Mouse (Mus musculus): ENCODE measurements at regions not wholly inside any gene's neighbourhood (a gene's known extent, or its start where the extent isn't known, plus 50 kb on each side); places are given as distances from the start of the nearest gene placed in this dataset.

- Histone ChIP-seq H3K4me2 (ENCODE audit: low read length) (no peak overlapping the region), H3K27ac (no peak overlapping the region), H3K4me3 (replicated peaks; ENCODE audit: low read depth, low read length) (no peak overlapping the region), H3K27me3 (ENCODE audit: insufficient read depth, low read length) (no peaks in the 10 kb centered on the region), H3K9ac (ENCODE audit: low read depth, low read length) (no peak overlapping the region), H3K36me3 (ENCODE audit: insufficient read depth, low read length) (no peaks in the 10 kb centered on the region), H3K4me1 (replicated peaks; ENCODE audit: insufficient read depth, low read length) (no peaks in the 10 kb centered on the region), H3K9me3 (replicated peaks; ENCODE audit: low read length) (no peaks in the 10 kb centered on the region)
- no peak for DNase-seq (ENCODE audit: low spot score)
- no peak for TF ChIP-seq CTCF (IDR thresholded peaks at IDR 0.05; ENCODE audit: low read depth)
- 65% methylated on average over 3 of the region's 3 CpGs for WGBS
- no peak for ATAC-seq (replicated peaks; ENCODE audit: low FRiP score, low read depth)
Observed at GRCm38 (mm10) chr12:36974432-36975094, 133.8 kb upstream of the Meox2 start.

- H3K4me2 ChIP-seq (ENCODE audit: low read length), result no peak overlapping the region
- no peak overlapping the region for H3K4me3 ChIP-seq (replicated peaks; ENCODE audit: low read depth, low read length)
- H3K27me3 ChIP-seq (ENCODE audit: insufficient read depth, low read length), result no peaks in the 10 kb centered on the region
- H3K36me3 ChIP-seq (ENCODE audit: insufficient read depth, low read length), result no peaks in the 10 kb centered on the region
- no peaks in the 10 kb centered on the region for H3K4me1 ChIP-seq (replicated peaks; ENCODE audit: insufficient read depth, low read length)
- no peak for TF ChIP-seq CTCF (IDR thresholded peaks at IDR 0.05; ENCODE audit: low read depth)
- WGBS, result 54% methylated on average over 3 of the region's 3 CpGs
- no peak for ATAC-seq (replicated peaks; ENCODE audit: low FRiP score, low read depth)
- H3K9ac ChIP-seq (ENCODE audit: low read depth, low read length), result no peak overlapping the region
- H3K9me3 ChIP-seq (replicated peaks; ENCODE audit: low read length), result no peaks in the 10 kb centered on the region
- DNase-seq (ENCODE audit: low spot score), result no peak
- H3K27ac ChIP-seq, result no peak overlapping the region
Observed at GRCm38 (mm10) chr12:36977141-36977540, 131.2 kb upstream of the Meox2 start.

GRCm38 (mm10) chr12:36991135-36991534, 117.2 kb upstream of the Meox2 start:
- WGBS, result 47% methylated on average over 4 of the region's 4 CpGs
- H3K4me2 ChIP-seq (ENCODE audit: low read length), result no peak overlapping the region
- no peak for TF ChIP-seq CTCF (IDR thresholded peaks at IDR 0.05; ENCODE audit: low read depth)
- no peak overlapping the region for H3K27ac ChIP-seq
- no peaks in the 10 kb centered on the region for H3K9me3 ChIP-seq (replicated peaks; ENCODE audit: low read length)
- H3K27me3 ChIP-seq (ENCODE audit: insufficient read depth, low read length), result no peaks in the 10 kb centered on the region
- no peaks in the 10 kb centered on the region for H3K36me3 ChIP-seq (ENCODE audit: insufficient read depth, low read length)
- H3K9ac ChIP-seq (ENCODE audit: low read depth, low read length), result no peak overlapping the region
- no peaks in the 10 kb centered on the region for H3K4me1 ChIP-seq (replicated peaks; ENCODE audit: insufficient read depth, low read length)
- no peak overlapping the region for H3K4me3 ChIP-seq (replicated peaks; ENCODE audit: low read depth, low read length)
- ATAC-seq (replicated peaks; ENCODE audit: low FRiP score, low read depth) (no peak), DNase-seq (ENCODE audit: low spot score) (peak; percentile 46)

GRCm38 (mm10) chr12:36991970-36992369, 116.4 kb upstream of the Meox2 start:
- Histone ChIP-seq H3K4me2 (ENCODE audit: low read length) (no peak overlapping the region), H3K4me1 (replicated peaks; ENCODE audit: insufficient read depth, low read length) (no peaks in the 10 kb centered on the region), H3K9me3 (replicated peaks; ENCODE audit: low read length) (no peaks in the 10 kb centered on the region), H3K36me3 (ENCODE audit: insufficient read depth, low read length) (no peaks in the 10 kb centered on the region), H3K27ac (no peak overlapping the region), H3K4me3 (replicated peaks; ENCODE audit: low read depth, low read length) (no peak overlapping the region), H3K9ac (ENCODE audit: low read depth, low read length) (no peak overlapping the region), H3K27me3 (ENCODE audit: insufficient read depth, low read length) (no peaks in the 10 kb centered on the region)
- ATAC-seq (replicated peaks; ENCODE audit: low FRiP score, low read depth) (no peak), DNase-seq (ENCODE audit: low spot score) (no peak)
- WGBS, result 76% methylated on average over 4 of the region's 4 CpGs
- TF ChIP-seq CTCF (IDR thresholded peaks at IDR 0.05; ENCODE audit: low read depth), result no peak

- Histone ChIP-seq H3K27ac (no peak overlapping the region), H3K4me3 (replicated peaks; ENCODE audit: low read depth, low read length) (no peak overlapping the region), H3K9ac (ENCODE audit: low read depth, low read length) (no peak overlapping the region), H3K27me3 (ENCODE audit: insufficient read depth, low read length) (no peaks in the 10 kb centered on the region), H3K4me2 (ENCODE audit: low read length) (no peak overlapping the region), H3K36me3 (ENCODE audit: insufficient read depth, low read length) (no peaks in the 10 kb centered on the region), H3K9me3 (replicated peaks; ENCODE audit: low read length) (no peaks in the 10 kb centered on the region), H3K4me1 (replicated peaks; ENCODE audit: insufficient read depth, low read length) (no peaks in the 10 kb centered on the region)
- DNase-seq (ENCODE audit: low spot score) (no peak), ATAC-seq (replicated peaks; ENCODE audit: low FRiP score, low read depth) (no peak)
- no peak for TF ChIP-seq CTCF (IDR thresholded peaks at IDR 0.05; ENCODE audit: low read depth)
- 59% methylated on average over 3 of the region's 3 CpGs for WGBS
Observed at GRCm38 (mm10) chr12:37001401-37001800, 106.9 kb upstream of the Meox2 start.

- Histone ChIP-seq H3K4me2 (ENCODE audit: low read length) (no peak overlapping the region), H3K9ac (ENCODE audit: low read depth, low read length) (no peak overlapping the region), H3K27me3 (ENCODE audit: insufficient read depth, low read length) (no peaks in the 10 kb centered on the region), H3K36me3 (ENCODE audit: insufficient read depth, low read length) (no peaks in the 10 kb centered on the region), H3K4me3 (replicated peaks; ENCODE audit: low read depth, low read length) (no peak overlapping the region), H3K9me3 (replicated peaks; ENCODE audit: low read length) (no peaks in the 10 kb centered on the region), H3K4me1 (replicated peaks; ENCODE audit: insufficient read depth, low read length) (no peaks in the 10 kb centered on the region), H3K27ac (no peak overlapping the region)
- WGBS, result 78% methylated on average over 1 of the region's 1 CpGs
- TF ChIP-seq CTCF (IDR thresholded peaks at IDR 0.05; ENCODE audit: low read depth), result no peak
- DNase-seq (ENCODE audit: low spot score), result no peak
- no peak for ATAC-seq (replicated peaks; ENCODE audit: low FRiP score, low read depth)
Observed at GRCm38 (mm10) chr12:37005262-37005661, 103.1 kb upstream of the Meox2 start.

- 68% methylated on average over 1 of the region's 1 CpGs for WGBS
- no peak for TF ChIP-seq CTCF (IDR thresholded peaks at IDR 0.05; ENCODE audit: low read depth)
- Histone ChIP-seq H3K36me3 (ENCODE audit: insufficient read depth, low read length) (no peaks in the 10 kb centered on the region), H3K27me3 (ENCODE audit: insufficient read depth, low read length) (no peaks in the 10 kb centered on the region), H3K27ac (no peak overlapping the region), H3K9ac (ENCODE audit: low read depth, low read length) (no peak overlapping the region), H3K4me2 (ENCODE audit: low read length) (no peak overlapping the region), H3K4me1 (replicated peaks; ENCODE audit: insufficient read depth, low read length) (no peaks in the 10 kb centered on the region), H3K9me3 (replicated peaks; ENCODE audit: low read length) (no peaks in the 10 kb centered on the region), H3K4me3 (replicated peaks; ENCODE audit: low read depth, low read length) (no peak overlapping the region)
- DNase-seq (ENCODE audit: low spot score) (no peak), ATAC-seq (replicated peaks; ENCODE audit: low FRiP score, low read depth) (no peak)
Observed at GRCm38 (mm10) chr12:37010306-37010705, 98.0 kb upstream of the Meox2 start.

Data from kidney, postnatal 0 days (tissue).